Mouse (Mus musculus): ENCODE data around the gene Tgfa. TPM values are rescaled to one million over a fixed set of nuclear protein-coding genes. Genes with fewer than 3 reads are reported as not detected.
A peak's percentile ranks its signal among the peaks of the same experiment; 100 is the strongest.

The Tgfa gene
- polyA plus RNA-seq, 1 experiment from 2014 or later = 7.5 TPM

DNA sequence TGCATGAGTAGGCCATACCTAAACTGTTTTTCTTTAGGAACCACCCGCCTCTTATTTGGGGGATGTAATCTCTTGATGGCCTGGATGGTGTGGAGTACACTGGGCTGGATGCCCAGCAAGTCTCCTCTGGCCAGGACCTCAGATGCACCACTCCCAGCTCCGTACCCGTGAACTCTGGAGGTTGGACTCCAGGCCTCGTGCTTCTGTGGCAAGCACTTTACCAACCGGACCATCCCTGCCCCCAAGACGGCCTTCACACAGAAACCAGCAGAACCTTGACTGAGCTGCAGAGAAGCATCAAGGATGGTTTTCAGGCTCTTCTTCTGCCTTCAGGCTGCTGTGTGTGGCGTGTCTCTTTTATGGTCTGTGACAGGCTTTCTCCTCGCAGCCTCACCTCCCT is 98.3 kb downstream of the Tgfa start:
- H3K27me3 ChIP-seq (replicated peaks; ENCODE audit: control insufficient read depth, insufficient read depth, low read length) = no peaks in the 10 kb centered on the region
- no peak overlapping the region for H3K4me3 ChIP-seq (ENCODE audit: low read depth, low read length)
- H3K36me3 ChIP-seq (ENCODE audit: control insufficient read depth, insufficient read depth) = no peaks in the 10 kb centered on the region
- H3K4me2 ChIP-seq (replicated peaks; ENCODE audit: low read depth) = no peak overlapping the region
- no peaks in the 10 kb centered on the region for H3K9me3 ChIP-seq (ENCODE audit: control insufficient read depth)
- no peak for ATAC-seq
- no peaks in the 10 kb centered on the region for H3K4me1 ChIP-seq (replicated peaks; ENCODE audit: control insufficient read depth, insufficient read depth, low read length)
- 79% methylated on average over 8 of the region's 8 CpGs for WGBS
- no peak overlapping the region for H3K27ac ChIP-seq (ENCODE audit: low read depth, low read length)
- no peak for TF ChIP-seq CTCF (IDR thresholded peaks at IDR 0.05; ENCODE audit: low read depth)
- H3K9ac ChIP-seq (ENCODE audit: low read depth, low read length) = no peak overlapping the region

DNA sequence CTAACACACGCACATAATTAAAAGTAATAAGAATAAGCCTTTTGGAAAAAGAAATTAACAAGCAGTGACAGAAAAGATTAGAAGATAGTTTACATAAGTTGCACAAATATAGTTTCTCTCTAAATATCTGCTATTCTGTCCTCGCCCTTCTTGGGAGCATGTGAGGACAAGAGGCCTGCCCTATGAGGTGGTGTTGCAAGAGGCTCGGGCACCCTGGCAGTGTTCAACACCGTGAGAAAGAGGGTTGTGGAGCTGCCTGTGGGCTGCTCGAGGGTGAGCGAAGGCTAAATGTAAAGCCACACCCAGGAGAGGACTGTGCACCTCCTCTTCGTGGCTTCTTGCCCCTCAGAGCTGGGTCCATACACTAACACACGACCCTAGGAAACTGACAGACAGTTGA is 100.4 kb downstream of the Tgfa start:
- ATAC-seq = no peak
- WGBS = 66% methylated on average over 8 of the region's 8 CpGs

DNA sequence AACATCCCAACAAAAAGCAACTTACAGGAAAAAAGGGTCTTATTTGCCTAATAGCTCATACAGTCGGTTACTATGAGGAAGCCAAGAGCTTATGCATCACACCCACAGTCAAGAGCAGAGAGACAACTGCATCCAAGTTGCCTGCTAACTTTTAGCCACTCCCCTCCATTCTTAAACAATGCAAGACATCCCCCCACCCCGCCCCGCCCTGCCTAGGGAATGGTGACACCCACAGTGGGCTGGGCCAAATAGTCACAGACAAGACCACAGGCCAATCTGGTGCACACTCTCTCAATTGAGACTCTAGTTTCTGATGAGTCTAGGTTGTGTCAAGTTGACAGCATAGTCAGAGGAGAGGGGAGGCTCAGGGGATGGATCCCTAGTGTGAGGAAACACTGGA is 101.1 kb downstream of the Tgfa start:
- Histone ChIP-seq H3K27ac (ENCODE audit: low read depth, low read length) (no peak overlapping the region), H3K27me3 (replicated peaks; ENCODE audit: control insufficient read depth, insufficient read depth, low read length) (no peaks in the 10 kb centered on the region), H3K4me2 (replicated peaks; ENCODE audit: low read depth) (no peak overlapping the region), H3K4me1 (replicated peaks; ENCODE audit: control insufficient read depth, insufficient read depth, low read length) (no peaks in the 10 kb centered on the region), H3K9me3 (ENCODE audit: control insufficient read depth) (no peaks in the 10 kb centered on the region), H3K4me3 (ENCODE audit: low read depth, low read length) (no peak overlapping the region), H3K9ac (ENCODE audit: low read depth, low read length) (no peak overlapping the region), H3K36me3 (ENCODE audit: control insufficient read depth, insufficient read depth) (no peaks in the 10 kb centered on the region)
- TF ChIP-seq CTCF (IDR thresholded peaks at IDR 0.05; ENCODE audit: low read depth) = no peak
- no peak for ATAC-seq
- 88% methylated on average over 3 of the region's 3 CpGs for WGBS

More for the DNA sequence above, 100.4 kb downstream of the Tgfa start:
- Histone ChIP-seq H3K9ac (ENCODE audit: low read depth, low read length) (no peak overlapping the region), H3K9me3 (ENCODE audit: control insufficient read depth) (no peaks in the 10 kb centered on the region), H3K4me2 (replicated peaks; ENCODE audit: low read depth) (no peak overlapping the region), H3K4me3 (ENCODE audit: low read depth, low read length) (no peak overlapping the region), H3K36me3 (ENCODE audit: control insufficient read depth, insufficient read depth) (no peaks in the 10 kb centered on the region), H3K27me3 (replicated peaks; ENCODE audit: control insufficient read depth, insufficient read depth, low read length) (no peaks in the 10 kb centered on the region), H3K27ac (ENCODE audit: low read depth, low read length) (no peak overlapping the region), H3K4me1 (replicated peaks; ENCODE audit: control insufficient read depth, insufficient read depth, low read length) (no peaks in the 10 kb centered on the region)
- TF ChIP-seq CTCF (IDR thresholded peaks at IDR 0.05; ENCODE audit: low read depth) = no peak

DNA sequence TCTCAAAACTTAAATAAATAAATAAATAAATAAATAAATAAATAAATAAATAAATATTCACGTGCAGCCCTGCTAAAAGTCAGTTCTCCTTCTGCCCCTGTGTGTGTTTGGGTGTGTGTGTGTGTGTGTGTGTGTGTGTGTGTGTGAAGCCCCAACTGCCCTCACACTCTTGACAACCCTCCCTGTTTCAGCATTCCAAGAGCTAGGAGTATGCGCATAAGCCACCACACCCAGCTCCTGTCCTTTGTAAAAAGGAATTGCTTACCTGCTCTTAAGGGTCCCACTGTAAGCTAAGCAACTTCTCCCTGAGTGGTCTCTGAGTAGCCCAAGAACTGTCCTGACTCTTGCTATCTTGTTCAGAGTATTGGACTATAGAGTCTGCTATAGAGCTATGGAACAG is 101.9 kb downstream of the Tgfa start:
- no peak overlapping the region for H3K27ac ChIP-seq (ENCODE audit: low read depth, low read length)
- H3K36me3 ChIP-seq (ENCODE audit: control insufficient read depth, insufficient read depth) = no peaks in the 10 kb centered on the region
- H3K4me1 ChIP-seq (replicated peaks; ENCODE audit: control insufficient read depth, insufficient read depth, low read length) = no peaks in the 10 kb centered on the region
- WGBS = 88% methylated on average over 2 of the region's 2 CpGs
- no peak for TF ChIP-seq CTCF (IDR thresholded peaks at IDR 0.05; ENCODE audit: low read depth)
- no peaks in the 10 kb centered on the region for H3K27me3 ChIP-seq (replicated peaks; ENCODE audit: control insufficient read depth, insufficient read depth, low read length)
- no peak overlapping the region for H3K4me3 ChIP-seq (ENCODE audit: low read depth, low read length)
- H3K4me2 ChIP-seq (replicated peaks; ENCODE audit: low read depth) = no peak overlapping the region
- ATAC-seq = no peak
- no peaks in the 10 kb centered on the region for H3K9me3 ChIP-seq (ENCODE audit: control insufficient read depth)
- no peak overlapping the region for H3K9ac ChIP-seq (ENCODE audit: low read depth, low read length)

DNA sequence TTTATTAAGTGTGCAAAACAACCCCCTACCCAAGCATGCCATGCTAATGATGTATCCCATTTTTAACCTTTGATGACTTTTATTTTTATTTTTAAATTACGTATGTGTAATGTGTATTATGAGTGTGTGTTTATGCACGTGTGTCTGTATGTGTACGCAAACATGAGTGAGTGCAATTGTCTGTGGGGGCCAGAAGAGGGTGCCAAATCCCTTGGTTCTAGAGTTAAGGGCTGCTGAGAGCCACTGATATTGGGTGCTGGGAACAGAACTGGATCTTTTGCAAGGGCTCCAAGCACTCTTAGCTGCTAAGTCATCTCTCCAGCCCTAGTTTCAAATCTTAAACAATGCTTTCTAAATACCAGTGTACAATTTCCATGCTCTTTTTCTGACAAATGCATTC is 103.9 kb downstream of the Tgfa start:
- Histone ChIP-seq H3K4me2 (replicated peaks; ENCODE audit: low read depth) (no peak overlapping the region), H3K4me3 (ENCODE audit: low read depth, low read length) (no peak overlapping the region), H3K27me3 (replicated peaks; ENCODE audit: control insufficient read depth, insufficient read depth, low read length) (no peaks in the 10 kb centered on the region), H3K9ac (ENCODE audit: low read depth, low read length) (no peak overlapping the region), H3K36me3 (ENCODE audit: control insufficient read depth, insufficient read depth) (no peaks in the 10 kb centered on the region), H3K9me3 (ENCODE audit: control insufficient read depth) (no peaks in the 10 kb centered on the region), H3K27ac (ENCODE audit: low read depth, low read length) (no peak overlapping the region), H3K4me1 (replicated peaks; ENCODE audit: control insufficient read depth, insufficient read depth, low read length) (no peaks in the 10 kb centered on the region)
- 92% methylated on average over 3 of the region's 3 CpGs for whole genome bisulfite sequencing
- TF ChIP-seq CTCF (IDR thresholded peaks at IDR 0.05; ENCODE audit: low read depth) = 0 out of 2 replicates have a peak, but pooled peaks have one; percentile 22
- no peak for ATAC-seq

DNA sequence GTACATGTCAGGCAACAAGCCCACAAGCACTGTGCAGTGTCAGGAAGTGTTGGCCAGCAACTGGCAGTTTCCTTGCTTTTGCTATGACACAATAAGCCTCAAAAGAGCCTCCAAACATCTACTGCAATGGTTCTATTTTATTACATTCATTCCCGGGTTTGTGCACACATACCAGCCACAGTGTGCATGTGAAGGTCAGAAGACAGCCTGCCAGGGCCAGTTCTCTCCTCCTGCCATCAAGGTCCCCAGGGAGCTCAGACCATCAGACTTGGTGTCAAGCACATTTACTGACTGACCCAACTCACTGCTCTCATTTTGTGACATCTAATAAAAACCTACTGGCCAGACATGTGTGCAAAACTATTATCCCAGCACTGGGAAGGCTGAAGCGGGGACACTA is 104.4 kb downstream of the Tgfa start:
- H3K27ac ChIP-seq (ENCODE audit: low read depth, low read length) = no peak overlapping the region
- H3K27me3 ChIP-seq (replicated peaks; ENCODE audit: control insufficient read depth, insufficient read depth, low read length) = no peaks in the 10 kb centered on the region
- no peaks in the 10 kb centered on the region for H3K36me3 ChIP-seq (ENCODE audit: control insufficient read depth, insufficient read depth)
- no peak for ATAC-seq
- H3K4me1 ChIP-seq (replicated peaks; ENCODE audit: control insufficient read depth, insufficient read depth, low read length) = no peaks in the 10 kb centered on the region
- H3K9me3 ChIP-seq (ENCODE audit: control insufficient read depth) = no peaks in the 10 kb centered on the region
- 66% methylated on average over 2 of the region's 2 CpGs for WGBS
- TF ChIP-seq CTCF (IDR thresholded peaks at IDR 0.05; ENCODE audit: low read depth) = no peak
- H3K9ac ChIP-seq (ENCODE audit: low read depth, low read length) = no peak overlapping the region
- H3K4me2 ChIP-seq (replicated peaks; ENCODE audit: low read depth) = no peak overlapping the region
- no peak overlapping the region for H3K4me3 ChIP-seq (ENCODE audit: low read depth, low read length)

DNA sequence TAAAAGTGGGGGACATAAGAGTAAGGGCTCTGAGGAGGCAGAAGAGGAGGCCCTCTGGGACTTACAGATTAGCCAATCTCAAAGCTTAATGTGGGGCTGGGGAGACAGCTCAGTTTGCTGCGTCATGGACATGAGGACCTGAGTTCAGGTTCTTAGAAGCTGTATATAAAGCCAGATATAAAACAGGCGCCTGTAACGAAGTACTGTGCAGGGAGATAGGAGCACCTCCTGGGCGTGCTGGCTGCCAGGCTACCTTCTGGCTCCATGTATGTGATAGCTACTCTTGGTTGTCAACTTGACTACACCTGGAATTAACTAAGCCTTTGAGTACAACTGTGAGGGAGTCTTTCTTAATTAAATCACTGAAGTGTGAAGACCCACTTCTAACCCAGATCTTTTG is 110.7 kb downstream of the Tgfa start:
- Histone ChIP-seq H3K4me2 (replicated peaks; ENCODE audit: low read depth) (no peak overlapping the region), H3K9ac (ENCODE audit: low read depth, low read length) (no peak overlapping the region), H3K4me3 (ENCODE audit: low read depth, low read length) (no peak overlapping the region), H3K27ac (ENCODE audit: low read depth, low read length) (no peak overlapping the region), H3K9me3 (ENCODE audit: control insufficient read depth) (no peaks in the 10 kb centered on the region), H3K36me3 (ENCODE audit: control insufficient read depth, insufficient read depth) (no peaks in the 10 kb centered on the region), H3K4me1 (replicated peaks; ENCODE audit: control insufficient read depth, insufficient read depth, low read length) (no peaks in the 10 kb centered on the region), H3K27me3 (replicated peaks; ENCODE audit: control insufficient read depth, insufficient read depth, low read length) (no peaks in the 10 kb centered on the region)
- TF ChIP-seq CTCF (IDR thresholded peaks at IDR 0.05; ENCODE audit: low read depth) = no peak
- no peak for ATAC-seq
- WGBS = 86% methylated on average over 4 of the region's 4 CpGs

All from intestine, postnatal 0 days (tissue).